12 mouse cellular contexts compared by ENCODE assay signal in the genomic region with DNA sequence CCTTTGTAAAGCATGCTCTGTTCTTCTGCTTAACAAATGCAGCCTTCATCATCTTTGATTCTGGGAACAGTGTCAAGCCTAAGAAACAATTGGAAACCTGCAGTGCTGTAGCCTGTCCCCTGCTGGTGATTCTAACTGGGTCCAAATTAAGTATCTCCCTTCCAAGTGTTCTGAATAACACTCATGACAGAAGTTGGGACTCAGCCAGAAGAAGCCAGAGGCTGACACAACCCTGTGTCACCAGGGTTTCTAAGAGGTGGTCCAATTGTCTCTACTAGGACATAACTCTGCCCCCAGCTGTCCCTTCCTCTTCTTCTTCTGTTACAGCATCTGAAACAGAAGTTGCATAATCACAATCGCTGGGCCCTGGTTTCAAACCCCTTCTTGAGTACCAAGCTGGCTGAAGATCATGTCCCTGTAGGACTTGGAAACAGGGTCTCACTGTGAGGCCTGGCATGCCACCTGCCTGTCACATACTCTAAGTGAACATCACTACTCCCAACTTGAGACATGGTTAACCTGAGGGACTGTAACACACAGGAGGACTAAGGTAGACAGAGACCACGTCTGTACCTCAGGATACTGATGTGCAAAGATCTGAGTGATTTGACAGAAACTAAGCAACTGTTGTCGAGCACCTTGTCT.
DNase-seq lines count a peak whose midpoint lies in the region; ATAC-seq and TF ChIP-seq lines count a peak whose summit lies in the region.
"Had no signal": no experiment of that assay in that cellular context is flagged by ENCODE, and none has a peak within 500 bp of the region (broad histone marks: within the 10 kb centered on the region; RNA-seq: fewer than 3 reads in every experiment).

No protein-coding gene starts in this region.

- no peak overlapping the region for H3K4me3 ChIP-seq in gastrocnemius, adult 2 months
- no peak overlapping the region for H3K4me3 ChIP-seq in liver, adult 2 months (ENCODE audit: insufficient read depth, low read depth, low read length)
- H3K4me3 ChIP-seq in liver, embryonic 12.5 days: no peak overlapping the region
- H3K4me3 ChIP-seq: liver, embryonic 15.5 days; neural tube, embryonic 13.5 days had no signal

- no peak for DNase-seq in gastrocnemius, adult 2 months
- no peak for DNase-seq in gastrocnemius, postnatal 4 days (ENCODE audit: low spot score in 2 of 2)
- DNase-seq in liver, adult 2 months (ENCODE audit: extremely low read depth, low read depth, low spot score): peak; percentile 9
- peak; percentile 67 for DNase-seq in cerebellum, adult 11 months
- DNase-seq in lung, postnatal 14 days: peak; percentile 23
- no peak for DNase-seq in right cerebral cortex, postnatal 4 days
- DNase-seq in ovary, postnatal 10 days (ENCODE audit: low spot score): no peak
- DNase-seq: kidney, postnatal 36 days had no signal

- H3K9me3 ChIP-seq in liver, embryonic 12.5 days (replicated peaks): no peaks in the 10 kb centered on the region
- H3K9me3 ChIP-seq: liver, embryonic 15.5 days; neural tube, embryonic 13.5 days had no signal

- intact Hi-C loops in gastrocnemius, adult 2 months (cut with DNase I): no loop called here

- 77% methylated on average over 3 of the region's 3 CpGs for WGBS in liver, adult 2 months
- 64% methylated on average over 3 of the region's 3 CpGs for WGBS in liver, embryonic 12.5 days (ENCODE audit: insufficient replicate concordance)

- no peaks in the 10 kb centered on the region for H3K27me3 ChIP-seq in liver, adult 2 months (ENCODE audit: control insufficient read depth, insufficient read depth, low read length)
- H3K27me3 ChIP-seq in liver, embryonic 12.5 days (replicated peaks): no peaks in the 10 kb centered on the region
- H3K27me3 ChIP-seq: liver, embryonic 15.5 days; neural tube, embryonic 13.5 days had no signal

- no peaks in the 10 kb centered on the region for H3K79me2 ChIP-seq in liver, adult 2 months (ENCODE audit: control insufficient read depth, insufficient read depth, low read length)

- no peak overlapping the region for H3K4me2 ChIP-seq in liver, embryonic 12.5 days
- H3K4me2 ChIP-seq: liver, embryonic 15.5 days; neural tube, embryonic 13.5 days had no signal

- peak; percentile 23; the same call in 1 of the 2 replicates for TF ChIP-seq CTCF in gastrocnemius, adult 2 months (IDR thresholded peaks at IDR 0.05)
- no peak for TF ChIP-seq CTCF in liver, adult 2 months (IDR thresholded peaks at IDR 0.05; ENCODE audit: low read depth, low read length)

- no peak for ATAC-seq in liver, embryonic 12.5 days
- ATAC-seq: activated CD4-positive, CD25-positive, alpha-beta regulatory T cell, adult 4 months had no signal

- H3K36me3 ChIP-seq in liver, adult 2 months (ENCODE audit: control insufficient read depth, insufficient read depth, low read length): no peaks in the 10 kb centered on the region
- H3K36me3 ChIP-seq in liver, embryonic 12.5 days: no peaks in the 10 kb centered on the region
- H3K36me3 ChIP-seq: liver, embryonic 15.5 days; neural tube, embryonic 13.5 days had no signal

- TF ChIP-seq POLR2A in liver, adult 2 months (IDR thresholded peaks at IDR 0.05; ENCODE audit: extremely low read depth, insufficient read depth, low read length): no peak

- H3K9ac ChIP-seq in liver, adult 2 months (ENCODE audit: low read depth, low read length): no peak overlapping the region
- H3K9ac ChIP-seq in liver, embryonic 12.5 days: no peak overlapping the region
- H3K9ac ChIP-seq: liver, embryonic 15.5 days; neural tube, embryonic 13.5 days had no signal

- no peak overlapping the region for H3K27ac ChIP-seq in gastrocnemius, adult 2 months
- H3K27ac ChIP-seq in liver, adult 2 months (replicated peaks; ENCODE audit: insufficient read depth, low read depth, low read length): no peak overlapping the region
- H3K27ac ChIP-seq in liver, embryonic 12.5 days: no peak overlapping the region
- H3K27ac ChIP-seq: liver, embryonic 15.5 days; neural tube, embryonic 13.5 days had no signal

- H3K4me1 ChIP-seq in liver, adult 2 months (ENCODE audit: control insufficient read depth, insufficient read depth, low read length): no peaks in the 10 kb centered on the region
- H3K4me1 ChIP-seq in liver, embryonic 12.5 days: no peaks in the 10 kb centered on the region
- H3K4me1 ChIP-seq: liver, embryonic 15.5 days had no signal

Comparison
In these comparisons a context has a peak if more than half of its experiments do, and no peak if none do; other contexts are left out.
1. DNase-seq: peak in liver, adult 2 months (single experiment), cerebellum, adult 11 months (single experiment) and lung, postnatal 14 days (single experiment); none in gastrocnemius, adult 2 months (single experiment), gastrocnemius, postnatal 4 days (0 of 2), right cerebral cortex, postnatal 4 days (single experiment) and ovary, postnatal 10 days (single experiment).